ENCODE assay signal across 17 mouse cellular contexts in genomic region chr11:105558091-105558490, GRCm38 (mm10).
"Had no signal": no experiment of that assay in that cellular context is flagged by ENCODE, and none has a peak within 500 bp of the region (broad histone marks: within the 10 kb centered on the region; RNA-seq: fewer than 3 reads in every experiment).

No protein-coding gene starts in this region.

- H3K4me3 ChIP-seq: lung, embryonic 15.5 days; megakaryocyte, embryonic 14.5 days; midbrain, embryonic 13.5 days; midbrain, embryonic 15.5 days; neural tube, embryonic 12.5 days; stomach, embryonic 15.5 days had no signal

- H3K4me2 ChIP-seq: lung, embryonic 15.5 days; midbrain, embryonic 11.5 days; midbrain, embryonic 13.5 days; midbrain, embryonic 15.5 days; neural tube, embryonic 12.5 days; stomach, embryonic 15.5 days had no signal

- H3K9ac ChIP-seq: liver, postnatal 0 days; lung, embryonic 15.5 days; midbrain, embryonic 13.5 days; midbrain, embryonic 15.5 days; neural tube, embryonic 12.5 days; stomach, embryonic 15.5 days had no signal

- H3K9me3 ChIP-seq: lung, embryonic 15.5 days; midbrain, embryonic 13.5 days; midbrain, embryonic 15.5 days; neural tube, embryonic 12.5 days; stomach, embryonic 15.5 days had no signal

- H3K27me3 ChIP-seq: lung, embryonic 15.5 days; midbrain, embryonic 13.5 days; midbrain, embryonic 15.5 days; neural tube, embryonic 12.5 days; stomach, embryonic 15.5 days had no signal

- DNase-seq: liver, postnatal 0 days; lung, adult 2 months; lung, postnatal 14 days; lung, postnatal 36 days; right cerebral cortex, postnatal 14 days; thymus, postnatal 14 days; thymus, postnatal 36 days had no signal

- H3K27ac ChIP-seq: lung, embryonic 15.5 days; macrophage; midbrain, embryonic 13.5 days; neural tube, embryonic 12.5 days; stomach, embryonic 15.5 days; stomach, postnatal 0 days had no signal

- ATAC-seq: lung, postnatal 0 days had no signal

- H3K4me1 ChIP-seq: stomach, embryonic 15.5 days had no signal

- H3K36me3 ChIP-seq: lung, embryonic 15.5 days; midbrain, embryonic 13.5 days; midbrain, embryonic 15.5 days; neural tube, embryonic 12.5 days; stomach, embryonic 15.5 days had no signal
